In genomic region chr10:111089382-111089781, GRCm38 (mm10) we compare ENCODE assay signal across 21 mouse cellular contexts.
A peak's percentile ranks its signal among the peaks of the same experiment; 100 is the strongest.
DNase-seq lines count a peak whose midpoint lies in the region; ATAC-seq and TF ChIP-seq lines count a peak whose summit lies in the region.
"Had no signal": no experiment of that assay in that cellular context is flagged by ENCODE, and none has a peak within 500 bp of the region (broad histone marks: within the 10 kb centered on the region; RNA-seq: fewer than 3 reads in every experiment).

No protein-coding gene starts in this region.

- peak; percentile 57 for ATAC-seq in heart, postnatal 0 days (ENCODE audit: insufficient read depth, low read depth)
- ATAC-seq in megakaryocyte progenitor cell, adult 5-6 weeks (replicated peaks; ENCODE audit: poor library complexity) = peak; percentile 56
- no peak for ATAC-seq in midbrain, embryonic 16.5 days
- no peak for ATAC-seq in monocyte, adult 5-6 weeks (replicated peaks; ENCODE audit: insufficient number of reproducible peaks, low FRiP score, low TSS enrichment, poor library complexity, severe bottlenecking)
- ATAC-seq: forebrain, embryonic 14.5 days; Patski had no signal

- WGBS in heart, postnatal 0 days = 13% methylated on average over 5 of the region's 5 CpGs
- WGBS in midbrain, embryonic 16.5 days = 65% methylated on average over 5 of the region's 5 CpGs

- no peak overlapping the region for H3K4me2 ChIP-seq in heart, postnatal 0 days (ENCODE audit: low read depth, low read length)
- no peak overlapping the region for H3K4me2 ChIP-seq in midbrain, embryonic 16.5 days (ENCODE audit: low read length)
- H3K4me2 ChIP-seq: embryonic facial prominence, embryonic 13.5 days; liver, embryonic 11.5 days; midbrain, embryonic 11.5 days had no signal

- H3K4me3 ChIP-seq in heart, postnatal 0 days (ENCODE audit: low read depth, low read length) = no peak overlapping the region
- no peak overlapping the region for H3K4me3 ChIP-seq in midbrain, embryonic 16.5 days (ENCODE audit: low read depth, low read length)
- H3K4me3 ChIP-seq: embryonic facial prominence, embryonic 13.5 days had no signal

- H3K4me1 ChIP-seq in heart, postnatal 0 days (ENCODE audit: control insufficient read depth, insufficient read depth) = peaks cover under 1% of the 10 kb centered on the region; the same call in 1 of the 2 replicates
- H3K4me1 ChIP-seq in midbrain, embryonic 16.5 days (ENCODE audit: control insufficient read depth, insufficient read depth, low read length) = no peaks in the 10 kb centered on the region
- H3K4me1 ChIP-seq: embryonic facial prominence, embryonic 13.5 days had no signal

- TF ChIP-seq CTCF in heart, postnatal 0 days (IDR thresholded peaks at IDR 0.05; ENCODE audit: low read depth) = no peak

- no peak overlapping the region for H3K9ac ChIP-seq in heart, postnatal 0 days (replicated peaks; ENCODE audit: low read depth, low read length)
- H3K9ac ChIP-seq in midbrain, embryonic 16.5 days (ENCODE audit: low read depth, low read length) = no peak overlapping the region
- H3K9ac ChIP-seq: embryonic facial prominence, embryonic 13.5 days had no signal

- H3K9me3 ChIP-seq in heart, postnatal 0 days (replicated peaks; ENCODE audit: control insufficient read depth, low read length) = no peaks in the 10 kb centered on the region
- H3K9me3 ChIP-seq in midbrain, embryonic 16.5 days (replicated peaks; ENCODE audit: control insufficient read depth, low read length, poor library complexity, severe bottlenecking) = no peaks in the 10 kb centered on the region
- H3K9me3 ChIP-seq: embryonic facial prominence, embryonic 13.5 days had no signal

- DNase-seq in heart, postnatal 0 days (ENCODE audit: low spot score) = peak; percentile 57
- no peak for DNase-seq in heart, adult 18-20 months
- peak; percentile 25 for DNase-seq in 416B (ENCODE audit: low read depth)
- peak; percentile 55 for DNase-seq in adrenal gland, adult 2 months
- DNase-seq: cerebellum, adult 9-10 months; gastrocnemius, postnatal 25 days; kidney, adult 18-20 months; left cerebral cortex, postnatal 4 days; lung, adult 18-20 months; lung, postnatal 36 days; right cerebral cortex, adult 18-20 months had no signal

- no peaks in the 10 kb centered on the region for H3K36me3 ChIP-seq in heart, postnatal 0 days (replicated peaks; ENCODE audit: control insufficient read depth, insufficient read depth, low read length)
- no peaks in the 10 kb centered on the region for H3K36me3 ChIP-seq in midbrain, embryonic 16.5 days (ENCODE audit: control insufficient read depth, insufficient read depth, low read length)
- H3K36me3 ChIP-seq: embryonic facial prominence, embryonic 13.5 days had no signal

- H3K27ac ChIP-seq in heart, postnatal 0 days (ENCODE audit: low read depth) = no peak overlapping the region
- H3K27ac ChIP-seq in midbrain, embryonic 16.5 days (ENCODE audit: low read length) = no peak overlapping the region
- H3K27ac ChIP-seq: embryonic facial prominence, embryonic 13.5 days; kidney, postnatal 0 days; stomach, postnatal 0 days had no signal

- H3K27me3 ChIP-seq in heart, postnatal 0 days (ENCODE audit: control insufficient read depth, insufficient read depth, low read length) = no peaks in the 10 kb centered on the region
- H3K27me3 ChIP-seq in midbrain, embryonic 16.5 days (ENCODE audit: control insufficient read depth, insufficient read depth, low read depth, low read length) = no peaks in the 10 kb centered on the region
- H3K27me3 ChIP-seq: embryonic facial prominence, embryonic 13.5 days; Patski had no signal

- TF ChIP-seq EP300 in heart, postnatal 0 days (IDR thresholded peaks at IDR 0.05; ENCODE audit: low read depth) = no peak

Comparison
In these comparisons a context has a peak if more than half of its experiments do, and no peak if none do; other contexts are left out.
1. DNase-seq: peak in heart, postnatal 0 days (single experiment), 416B (single experiment) and adrenal gland, adult 2 months (single experiment); none in heart, adult 18-20 months (0 of 2).
2. ATAC-seq: peak in heart, postnatal 0 days (single experiment) and megakaryocyte progenitor cell, adult 5-6 weeks (single experiment); none in midbrain, embryonic 16.5 days (single experiment) and monocyte, adult 5-6 weeks (single experiment).